Mouse (Mus musculus): Measurements from ENCODE around the gene Wnt3a.

DNA sequence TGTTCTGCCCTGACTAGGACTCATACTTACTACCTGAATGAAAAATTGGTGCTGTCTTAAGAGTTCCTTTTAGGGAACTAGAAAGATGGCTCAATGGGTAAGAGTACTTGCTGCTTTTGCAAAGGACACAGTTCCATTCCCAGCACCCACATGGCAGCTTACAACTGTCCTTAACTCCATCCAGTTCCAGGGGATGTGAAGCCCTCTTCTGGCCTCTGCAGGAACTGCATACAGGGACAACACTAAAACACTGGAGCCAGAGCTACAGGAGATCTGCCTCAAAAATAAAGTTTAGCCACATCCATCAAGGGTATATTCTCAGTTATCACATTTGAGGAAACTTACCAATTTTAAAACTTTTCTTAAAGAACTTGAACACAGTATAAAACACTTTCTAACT, 71.5 kb downstream of the Wnt3a start:
- TF ChIP-seq POLR2A (IDR thresholded peaks at IDR 0.05; ENCODE audit: low read depth, low read length) (no peak), CTCF (IDR thresholded peaks at IDR 0.05; ENCODE audit: extremely low read depth, insufficient read length, insufficient replicate concordance, low read depth, low read length) (peak; percentile 58; the same call in 1 of the 2 replicates)

Data from small intestine, adult 2 months (tissue).